Mouse (Mus musculus): ENCODE measurements around the gene Csdc2. TPM values are rescaled to one million over a fixed set of nuclear protein-coding genes. Genes with fewer than 3 reads are reported as not detected.

Gene Csdc2
- polyA plus RNA-seq, 1 experiment, result not detected

DNA sequence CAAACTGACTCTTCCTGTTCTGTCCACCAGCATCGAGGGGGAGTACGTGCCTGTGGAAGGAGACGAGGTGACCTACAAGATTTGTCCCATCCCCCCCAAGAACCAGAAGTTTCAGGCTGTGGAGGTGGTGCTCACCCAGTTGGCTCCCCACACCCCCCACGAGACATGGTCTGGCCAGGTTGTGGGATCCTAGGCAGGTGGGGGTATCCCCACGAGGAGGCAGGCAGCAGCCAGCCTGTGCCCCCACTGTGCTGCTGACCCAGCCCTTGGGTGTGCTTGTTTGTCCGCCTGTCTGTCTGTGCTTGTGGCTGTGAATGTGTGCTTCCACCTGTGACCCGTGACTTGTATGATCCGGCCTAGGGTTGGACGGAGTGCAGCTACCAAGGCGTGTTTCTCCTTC is 12.5 kb downstream of the Csdc2 start:
- Histone ChIP-seq H3K4me1 (ENCODE audit: control insufficient read depth) (peaks cover 11% of the 10 kb centered on the region), H3K9me3 (ENCODE audit: control insufficient read depth, low read length) (peaks cover 4% of the 10 kb centered on the region; the same call in 1 of the 2 replicates), H3K36me3 (ENCODE audit: control insufficient read depth) (peaks cover 31% of the 10 kb centered on the region), H3K27me3 (ENCODE audit: control insufficient read depth) (peaks cover 3% of the 10 kb centered on the region; the same call in 1 of the 2 replicates), H3K4me3 (replicated peaks) (no peak overlapping the region)
- TF ChIP-seq TAL1 (IDR thresholded peaks at IDR 0.05; ENCODE audit: low read length) (no peak), GATA1 (IDR thresholded peaks at IDR 0.05; ENCODE audit: low read length) (no peak)

DNA sequence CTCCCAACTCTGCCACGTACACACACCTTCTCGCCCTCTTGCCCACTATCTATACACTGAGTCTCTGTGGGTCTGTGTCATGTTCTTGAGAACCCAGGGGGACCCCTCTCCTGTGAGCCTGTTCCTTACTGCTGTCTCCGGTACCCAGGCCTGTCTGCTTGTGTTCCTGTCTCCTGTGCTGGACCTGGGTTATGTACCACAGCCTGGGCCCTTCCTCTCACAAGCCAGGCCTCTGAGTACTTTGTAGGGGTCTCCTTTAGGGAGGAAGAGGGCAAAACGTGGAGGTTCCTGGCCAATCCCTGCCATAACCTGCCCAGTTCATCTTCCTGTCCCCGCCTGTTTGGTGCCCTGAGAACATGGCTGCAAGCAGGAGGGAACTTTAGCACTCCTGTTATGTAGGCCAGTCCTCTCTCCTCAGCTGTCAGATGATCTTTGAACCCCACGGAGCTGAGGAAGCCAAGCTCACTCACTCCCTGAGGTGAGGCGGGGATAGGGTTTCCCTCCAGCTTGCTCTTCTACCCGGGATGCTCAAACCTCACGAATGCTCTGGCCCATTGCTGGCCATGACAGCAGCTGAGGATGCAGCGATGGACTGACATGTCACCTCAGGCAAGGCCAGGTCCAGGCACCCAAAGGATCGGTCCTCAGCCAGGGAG is 13.0 kb downstream of the Csdc2 start:
- peaks cover 4% of the 10 kb centered on the region; the same call in 1 of the 2 replicates for H3K9me3 ChIP-seq (ENCODE audit: control insufficient read depth, low read length)
- peaks cover 37% of the 10 kb centered on the region for H3K36me3 ChIP-seq (ENCODE audit: control insufficient read depth)
- H3K4me3 ChIP-seq (replicated peaks), result no peak overlapping the region
- peaks cover 11% of the 10 kb centered on the region for H3K4me1 ChIP-seq (ENCODE audit: control insufficient read depth)
- TF ChIP-seq TAL1 (IDR thresholded peaks at IDR 0.05; ENCODE audit: low read length) (no peak), GATA1 (IDR thresholded peaks at IDR 0.05; ENCODE audit: low read length) (no peak)
- peaks cover 3% of the 10 kb centered on the region; the same call in 1 of the 2 replicates for H3K27me3 ChIP-seq (ENCODE audit: control insufficient read depth)

DNA sequence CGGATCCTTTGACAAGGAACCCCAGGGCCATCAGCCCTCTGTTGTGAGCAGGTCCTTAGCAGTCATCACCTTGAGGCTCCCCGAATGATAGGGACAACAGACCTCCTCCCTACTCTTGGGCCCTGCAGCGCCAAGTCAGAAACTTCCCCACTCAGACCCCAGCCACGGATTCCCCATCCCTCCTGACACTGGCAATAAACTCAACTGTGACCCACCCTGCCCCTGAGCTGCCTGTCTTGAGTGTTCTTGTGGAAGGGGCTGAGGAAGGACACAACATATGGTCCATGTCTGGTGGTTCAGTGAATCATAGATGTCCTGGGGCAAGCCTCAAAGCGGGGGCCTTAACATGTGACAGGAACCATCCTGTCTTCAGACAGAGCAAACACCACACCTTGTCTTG is 14.2 kb downstream of the Csdc2 start:
- Histone ChIP-seq H3K9me3 (ENCODE audit: control insufficient read depth, low read length) (peaks cover 4% of the 10 kb centered on the region; the same call in 1 of the 2 replicates), H3K4me1 (ENCODE audit: control insufficient read depth) (peaks cover 11% of the 10 kb centered on the region), H3K4me3 (replicated peaks) (no peak overlapping the region), H3K36me3 (ENCODE audit: control insufficient read depth) (peaks cover 46% of the 10 kb centered on the region), H3K27me3 (ENCODE audit: control insufficient read depth) (no peaks in the 10 kb centered on the region)
- TF ChIP-seq TAL1 (IDR thresholded peaks at IDR 0.05; ENCODE audit: low read length) (no peak), GATA1 (IDR thresholded peaks at IDR 0.05; ENCODE audit: low read length) (no peak)

DNA sequence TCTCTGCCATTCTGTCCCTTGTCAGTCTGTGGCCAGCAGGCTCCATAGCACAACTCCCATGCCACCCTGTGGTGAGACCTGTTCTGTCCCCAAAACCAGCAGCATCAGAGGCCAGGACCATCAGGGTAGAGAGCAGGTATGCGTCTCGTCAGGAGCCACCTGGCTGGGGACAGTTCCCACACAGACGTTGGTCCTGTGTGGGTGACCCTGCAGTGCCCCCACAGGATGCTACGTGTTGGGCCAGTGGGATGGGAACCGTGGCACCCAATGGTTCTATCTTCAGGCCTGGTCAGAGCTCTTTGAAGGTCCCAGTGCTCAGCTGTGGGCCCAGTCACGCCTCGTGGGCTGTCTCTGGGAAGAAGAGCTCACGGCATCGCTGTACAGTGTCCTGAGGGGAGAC is 14.6 kb downstream of the Csdc2 start:
- peaks cover 4% of the 10 kb centered on the region; the same call in 1 of the 2 replicates for H3K9me3 ChIP-seq (ENCODE audit: control insufficient read depth, low read length)
- H3K27me3 ChIP-seq (ENCODE audit: control insufficient read depth), result no peaks in the 10 kb centered on the region
- peaks cover 11% of the 10 kb centered on the region for H3K4me1 ChIP-seq (ENCODE audit: control insufficient read depth)
- H3K36me3 ChIP-seq (ENCODE audit: control insufficient read depth), result peaks cover 51% of the 10 kb centered on the region
- no peak overlapping the region for H3K4me3 ChIP-seq (replicated peaks)
- no peak for TF ChIP-seq GATA1 (IDR thresholded peaks at IDR 0.05; ENCODE audit: low read length)
- TF ChIP-seq TAL1 (IDR thresholded peaks at IDR 0.05; ENCODE audit: low read length), result no peak

DNA sequence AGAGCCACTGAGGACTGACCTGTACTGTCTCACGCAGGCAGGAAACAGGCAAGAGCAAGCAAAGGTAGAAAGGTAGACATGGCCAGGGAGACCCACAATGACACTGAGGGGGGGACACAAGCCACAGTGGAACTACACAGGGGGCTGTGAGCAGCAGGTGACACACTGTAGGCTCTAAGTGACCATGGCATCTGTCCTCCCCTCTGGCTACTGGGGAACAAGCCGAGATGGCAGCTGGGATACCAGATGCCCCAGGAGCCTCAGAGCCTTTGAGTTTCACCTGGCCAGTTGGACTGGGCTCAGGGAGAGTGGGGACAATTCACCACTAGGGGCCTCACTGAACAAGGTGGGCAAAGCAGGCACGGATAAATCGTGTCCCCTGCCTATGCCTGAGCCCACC is 15.8 kb downstream of the Csdc2 start:
- TF ChIP-seq TAL1 (IDR thresholded peaks at IDR 0.05; ENCODE audit: low read length), result no peak
- TF ChIP-seq GATA1 (IDR thresholded peaks at IDR 0.05; ENCODE audit: low read length), result no peak
- peaks cover 62% of the 10 kb centered on the region for H3K36me3 ChIP-seq (ENCODE audit: control insufficient read depth)

DNA sequence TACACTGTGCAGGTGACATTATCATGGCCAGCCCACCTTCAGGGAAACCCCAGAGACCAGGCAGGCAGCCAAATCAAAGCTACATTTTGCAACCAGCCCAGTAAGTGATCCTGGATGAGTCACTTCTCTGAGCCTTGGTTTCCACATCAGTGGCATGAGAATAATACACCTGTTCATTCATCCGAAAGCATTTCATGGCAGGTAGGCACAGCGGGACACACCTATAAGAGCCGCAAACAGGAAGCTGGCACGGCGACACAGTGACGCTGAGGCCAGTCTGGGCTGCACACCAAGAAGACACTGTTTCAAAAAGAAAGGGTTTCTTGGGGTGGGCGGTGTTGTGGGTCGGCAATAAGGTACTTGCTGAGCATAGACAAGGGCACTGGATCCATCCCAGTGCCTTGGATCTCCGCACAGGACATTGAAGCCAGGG is 17.6 kb downstream of the Csdc2 start:
- Histone ChIP-seq H3K4me3 (replicated peaks) (no peak overlapping the region), H3K9me3 (ENCODE audit: control insufficient read depth, low read length) (no peaks in the 10 kb centered on the region), H3K4me1 (ENCODE audit: control insufficient read depth) (peaks cover 13% of the 10 kb centered on the region), H3K36me3 (ENCODE audit: control insufficient read depth) (peaks cover 66% of the 10 kb centered on the region), H3K27me3 (ENCODE audit: control insufficient read depth) (no peaks in the 10 kb centered on the region)
- TF ChIP-seq GATA1 (IDR thresholded peaks at IDR 0.05; ENCODE audit: low read length) (no peak), TAL1 (IDR thresholded peaks at IDR 0.05; ENCODE audit: low read length) (no peak)

More for the DNA sequence above, 15.8 kb downstream of the Csdc2 start:
- Histone ChIP-seq H3K4me1 (ENCODE audit: control insufficient read depth) (peaks cover 14% of the 10 kb centered on the region), H3K27me3 (ENCODE audit: control insufficient read depth) (no peaks in the 10 kb centered on the region), H3K4me3 (replicated peaks) (no peak overlapping the region), H3K9me3 (ENCODE audit: control insufficient read depth, low read length) (peaks cover under 1% of the 10 kb centered on the region; the same call in 1 of the 2 replicates)

DNA sequence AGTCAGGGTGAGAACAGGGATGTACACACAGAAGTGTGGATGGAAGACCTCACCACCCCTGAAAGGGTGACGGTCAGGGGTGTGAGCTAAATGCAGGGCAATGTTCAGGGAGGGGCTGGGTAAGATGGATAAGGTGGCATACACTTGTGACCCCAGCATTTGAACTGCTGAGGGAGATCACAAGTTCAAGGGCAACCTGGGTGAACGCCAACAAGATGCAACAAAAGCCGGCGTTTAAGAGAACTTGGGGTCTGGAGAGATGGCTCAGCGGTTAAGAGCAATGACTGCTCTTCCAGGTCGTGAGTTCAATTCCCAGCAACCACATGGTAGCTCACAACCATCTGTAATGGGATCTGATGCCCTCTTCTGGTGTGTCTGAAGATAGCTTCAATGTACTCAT is 18.2 kb downstream of the Csdc2 start:
- H3K9me3 ChIP-seq (ENCODE audit: control insufficient read depth, low read length), result no peaks in the 10 kb centered on the region
- peaks cover 16% of the 10 kb centered on the region for H3K4me1 ChIP-seq (ENCODE audit: control insufficient read depth)
- TF ChIP-seq TAL1 (IDR thresholded peaks at IDR 0.05; ENCODE audit: low read length), result no peak
- no peak for TF ChIP-seq GATA1 (IDR thresholded peaks at IDR 0.05; ENCODE audit: low read length)
- no peaks in the 10 kb centered on the region for H3K27me3 ChIP-seq (ENCODE audit: control insufficient read depth)
- H3K36me3 ChIP-seq (ENCODE audit: control insufficient read depth), result peaks cover 66% of the 10 kb centered on the region
- H3K4me3 ChIP-seq (replicated peaks), result no peak overlapping the region

DNA sequence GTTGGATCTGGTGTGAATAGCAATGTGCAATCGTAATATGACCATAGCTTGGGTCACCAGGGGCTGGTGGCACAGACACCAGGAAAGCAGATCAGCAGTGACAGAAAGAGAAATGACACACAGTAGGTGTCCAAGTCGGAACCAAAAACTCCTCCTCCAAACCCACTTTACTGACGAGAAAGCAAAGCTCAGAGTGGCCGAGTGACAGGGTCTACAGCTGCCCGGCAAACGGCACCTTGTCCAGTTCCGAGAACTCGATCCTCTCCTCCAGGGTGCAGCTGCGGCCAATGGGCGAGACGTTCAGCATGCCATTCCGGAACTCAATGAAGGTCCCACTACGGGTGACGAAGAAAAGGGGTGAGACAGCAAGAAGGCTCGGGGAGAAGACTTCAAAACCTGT is 18.9 kb downstream of the Csdc2 start:
- Histone ChIP-seq H3K4me1 (ENCODE audit: control insufficient read depth) (peaks cover 23% of the 10 kb centered on the region), H3K9me3 (ENCODE audit: control insufficient read depth, low read length) (no peaks in the 10 kb centered on the region), H3K4me3 (replicated peaks) (no peak overlapping the region), H3K27me3 (ENCODE audit: control insufficient read depth) (no peaks in the 10 kb centered on the region), H3K36me3 (ENCODE audit: control insufficient read depth) (peaks cover 66% of the 10 kb centered on the region)
- TF ChIP-seq TAL1 (IDR thresholded peaks at IDR 0.05; ENCODE audit: low read length) (no peak), GATA1 (IDR thresholded peaks at IDR 0.05; ENCODE audit: low read length) (no peak)

DNA sequence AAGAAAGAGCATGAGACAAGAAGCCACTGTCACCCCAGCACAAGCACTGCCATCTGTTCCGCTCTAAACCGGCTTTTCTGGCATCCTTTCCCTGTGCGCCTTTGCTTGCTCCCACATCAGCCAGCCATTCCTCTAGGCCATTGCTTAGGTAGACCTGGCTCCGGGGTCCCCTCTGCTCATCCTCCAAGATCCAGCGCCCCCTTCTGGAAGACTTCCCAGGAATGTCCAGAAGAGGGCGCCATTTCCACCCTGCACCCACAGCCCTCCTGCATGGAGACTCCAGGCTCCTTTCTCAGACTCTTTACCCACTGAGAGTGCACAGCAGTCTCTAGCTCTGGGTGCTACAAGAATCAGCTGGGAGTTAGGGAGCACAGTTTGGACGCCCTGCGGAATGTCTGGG is 19.9 kb downstream of the Csdc2 start:
- Histone ChIP-seq H3K36me3 (ENCODE audit: control insufficient read depth) (peaks cover 57% of the 10 kb centered on the region), H3K27me3 (ENCODE audit: control insufficient read depth) (no peaks in the 10 kb centered on the region), H3K4me3 (replicated peaks) (no peak overlapping the region), H3K9me3 (ENCODE audit: control insufficient read depth, low read length) (no peaks in the 10 kb centered on the region), H3K4me1 (ENCODE audit: control insufficient read depth) (peaks cover 30% of the 10 kb centered on the region)
- TF ChIP-seq TAL1 (IDR thresholded peaks at IDR 0.05; ENCODE audit: low read length) (no peak), GATA1 (IDR thresholded peaks at IDR 0.05; ENCODE audit: low read length) (no peak)
